Mouse (Mus musculus) B cell, adult 62 days (primary cell): ENCODE results near the gene Cdca3. TPM values are rescaled to one million over a fixed set of nuclear protein-coding genes. Genes with fewer than 3 reads are reported as not detected.

ENCODE experiments used
- total RNA-seq: library from RNA; stranded (reverse); gene quantifications from 4 replicates; pipeline ENCODE4 v1.2.4, GENCODE M21; 2023

The Cdca3 gene
- 1.0 to 3.3 TPM (median 1.9 TPM) in 4 replicates for total RNA-seq

GRCm38 (mm10) chr6:124828868-124829798 is at the start of gene Cdca3, which contains the start of gene Usp5:
Gene Cdca3 (plus strand): TSS chr6:124829547.
Gene Usp5 (minus strand): TSS chr6:124829484.

DNA sequence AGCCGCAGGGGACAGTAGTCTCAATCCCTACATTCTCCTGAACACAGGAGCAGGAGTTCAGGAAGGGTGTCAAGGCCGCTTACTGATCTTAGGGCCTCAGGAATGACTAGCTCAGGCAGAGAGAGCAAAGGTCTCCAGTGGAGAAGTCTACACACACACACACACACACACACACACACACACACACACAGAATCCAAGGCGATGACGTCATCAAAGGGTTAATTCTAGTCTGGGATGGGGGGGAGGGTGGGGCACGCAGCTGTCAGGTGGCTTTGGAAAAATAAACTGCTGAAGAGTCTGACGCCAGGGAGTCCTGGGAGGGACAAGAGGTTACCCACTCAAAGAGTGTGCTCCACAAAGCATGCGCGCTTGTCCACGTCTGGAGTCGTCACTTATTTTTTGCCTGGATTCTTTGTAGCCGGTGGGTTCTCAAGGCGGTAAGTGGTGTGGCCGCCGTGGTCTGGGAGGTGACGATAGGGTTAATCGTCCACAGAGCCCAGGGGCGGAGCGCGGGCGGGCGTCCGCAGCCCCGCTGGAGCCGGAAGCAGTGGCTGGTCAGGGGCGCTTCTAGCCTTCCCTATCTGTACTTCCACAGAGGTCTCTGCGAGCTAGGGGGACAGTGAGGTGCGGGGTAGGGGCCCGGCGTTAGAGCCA is 20.9 kb upstream of the Cdca3 start, which contains the start of gene Spsb2:
TSS of gene Spsb2 (plus strand) at position 304 of the 655 bp plus-strand sequence.

DNA sequence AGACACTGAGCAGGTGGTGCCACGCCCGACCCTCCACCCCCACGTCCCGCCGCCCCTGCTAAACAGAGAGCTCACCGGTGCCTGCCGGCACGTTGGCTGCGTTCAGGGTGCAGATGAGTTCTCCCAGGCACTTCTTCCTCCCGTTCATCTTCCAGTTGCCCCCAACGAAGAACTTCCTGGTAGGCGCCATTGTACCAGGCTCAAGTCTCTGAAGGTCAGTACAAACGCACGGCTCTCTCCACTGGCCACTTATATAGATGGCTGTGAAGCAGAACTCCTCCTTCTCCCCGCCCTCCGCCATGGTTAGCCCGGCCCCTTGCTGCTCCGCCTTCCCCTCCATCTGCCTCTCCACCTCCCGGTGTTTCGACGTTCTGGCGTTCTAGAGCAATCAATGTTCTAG is 15.4 kb upstream of the Cdca3 start, which contains the start of gene Tpi1:
TSS of gene Tpi1 (minus strand) at position 364 of the 400 bp plus-strand sequence.

GRCm38 (mm10) chr6:124840241-124841167 is 11.2 kb downstream of the Cdca3 start, which contains the start of gene Gnb3:
Gene Gnb3 (minus strand): TSS chr6:124840275.

DNA sequence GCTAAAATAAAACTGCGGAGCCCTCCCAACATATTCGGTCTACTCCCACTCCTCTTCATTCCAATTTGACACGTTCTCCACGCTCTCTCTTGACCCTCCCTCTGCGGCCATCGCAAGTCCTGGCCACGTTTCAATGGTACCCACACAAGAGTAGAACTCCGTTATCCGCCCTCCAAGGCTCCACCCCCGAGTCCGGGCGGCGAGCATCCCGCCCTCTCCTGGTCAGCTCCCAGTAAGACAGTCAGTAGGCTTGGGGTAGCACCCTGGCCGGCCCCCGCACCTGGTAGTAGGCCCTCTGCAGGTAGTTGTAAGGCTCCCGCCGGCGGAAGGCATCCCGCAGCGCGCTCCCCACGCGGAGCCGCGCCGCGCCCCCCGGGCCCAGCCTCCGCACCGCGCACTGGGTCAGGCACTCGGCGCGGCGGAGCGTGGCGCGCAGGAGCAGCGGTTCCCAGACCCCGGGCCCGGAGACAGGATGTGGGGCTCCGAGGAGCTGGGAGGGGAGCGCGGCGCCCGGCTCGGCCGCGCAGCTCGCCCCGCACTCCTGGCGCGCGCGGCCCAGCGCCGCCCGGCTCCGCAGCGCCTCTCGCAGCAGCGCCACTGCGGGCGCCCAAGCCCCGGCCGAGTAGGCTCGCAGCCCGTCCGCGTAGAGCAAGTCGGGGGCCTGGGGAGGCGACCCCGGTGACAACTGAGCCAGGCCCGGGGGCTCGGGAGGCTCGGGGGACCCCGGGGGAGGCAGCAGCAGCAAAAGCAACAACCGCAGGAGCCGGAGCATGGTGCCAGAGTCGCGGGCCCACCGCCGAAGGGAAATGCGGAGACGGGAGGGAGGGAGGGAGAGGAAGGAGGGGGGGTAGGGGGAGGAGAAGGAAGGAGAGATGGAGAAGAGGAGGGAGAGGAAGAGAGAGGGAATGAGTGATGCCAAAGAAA is 27.8 kb downstream of the Cdca3 start, which contains the start of gene P3h3:
TSS of gene P3h3 (minus strand) at position 837 of the 924 bp plus-strand sequence.

DNA sequence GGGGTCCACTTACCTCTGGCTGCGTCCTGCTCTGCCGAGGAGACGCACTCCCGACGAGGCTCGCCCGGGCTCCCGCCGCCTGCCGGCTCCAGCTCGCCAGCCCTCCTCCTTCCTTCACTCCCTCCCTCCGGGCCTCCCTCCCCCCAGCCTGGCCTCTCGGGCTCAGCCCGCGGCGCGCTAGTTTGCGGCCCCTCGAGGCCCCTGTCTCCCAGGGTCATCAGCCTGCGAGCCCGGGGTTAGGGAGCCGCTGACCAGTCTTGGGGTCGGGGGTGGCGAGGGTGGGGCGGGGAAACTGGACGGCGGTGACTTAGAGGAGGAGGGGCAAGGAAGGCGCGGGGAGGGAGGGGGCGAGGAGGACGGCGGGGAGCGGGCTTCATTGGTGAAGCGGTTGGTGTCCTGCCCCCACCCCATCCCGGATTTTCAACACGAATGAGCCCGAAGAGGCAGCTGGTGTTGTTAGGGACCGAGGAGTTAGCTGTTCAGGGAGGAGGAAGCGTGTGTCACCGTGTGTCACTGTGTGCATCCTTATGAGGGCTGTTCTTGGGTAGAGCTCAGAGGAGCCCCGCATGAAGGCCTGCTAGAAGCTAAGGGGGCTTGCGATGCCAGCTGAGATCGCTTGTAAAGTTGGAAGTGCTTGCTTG is 34.4 kb downstream of the Cdca3 start, which contains the start of gene Gpr162:
TSS of gene Gpr162 (minus strand) at position 326 of the 641 bp plus-strand sequence.

Other genes with a start within 250 kb of the Cdca3 start
- not detected in 4 replicates for gene C1s2, start 193.5 kb upstream of the Cdca3 start, total RNA-seq
- gene Lpcat3, start 166.5 kb upstream of the Cdca3 start, total RNA-seq: 42.2 to 48.8 TPM (median 45.2 TPM) in 4 replicates
- 115 to 118 TPM (median 117 TPM) in 4 replicates for gene Emg1, start 117.4 kb upstream of the Cdca3 start, total RNA-seq
- gene Phb2, start 117.2 kb upstream of the Cdca3 start, total RNA-seq: 203 to 223 TPM (median 208 TPM) in 4 replicates
- gene Ptpn6, start 90.8 kb upstream of the Cdca3 start, total RNA-seq: 539 to 564 TPM (median 559 TPM) in 4 replicates
- gene Grcc10, start 88.2 kb upstream of the Cdca3 start, total RNA-seq: 241 to 258 TPM (median 254 TPM) in 4 replicates
- not detected in 4 replicates for gene Gm45234, start 73.5 kb upstream of the Cdca3 start, total RNA-seq
- 25.6 to 34.0 TPM (median 29.7 TPM) in 4 replicates for gene Atn1, start 73.0 kb upstream of the Cdca3 start, total RNA-seq
- gene Eno2, start 59.9 kb upstream of the Cdca3 start, total RNA-seq: 3.8 to 9.2 TPM (median 6.2 TPM) in 4 replicates
- gene Lrrc23, start 49.8 kb upstream of the Cdca3 start, total RNA-seq: 3.5 to 6.6 TPM (median 4.1 TPM) in 4 replicates
- gene Spsb2, start 20.9 kb upstream of the Cdca3 start, total RNA-seq: 6.7 to 7.2 TPM (median 6.9 TPM) in 4 replicates
- 52.3 to 60.9 TPM (median 55.2 TPM) in 4 replicates for gene Tpi1, start 15.3 kb upstream of the Cdca3 start, total RNA-seq
- 76.6 to 80.7 TPM (median 78.4 TPM) in 4 replicates for gene Usp5, start 63 bp upstream of the Cdca3 start, total RNA-seq
- gene Gnb3, start 10.7 kb downstream of the Cdca3 start, total RNA-seq: not detected in 4 replicates
- gene P3h3, start 28.2 kb downstream of the Cdca3 start, total RNA-seq: not detected in 4 replicates
- gene Gpr162, start 34.4 kb downstream of the Cdca3 start, total RNA-seq: 0.36 to 1.1 TPM (median 0.58 TPM) in 4 replicates
- gene Cd4, start 58.7 kb downstream of the Cdca3 start, total RNA-seq: 0.63 to 1.4 TPM (median 1.1 TPM) in 4 replicates
- 0.29 to 0.66 TPM (median 0.52 TPM) in 4 replicates for gene Lag3, start 82.2 kb downstream of the Cdca3 start, total RNA-seq
- gene Ptms, start 90.6 kb downstream of the Cdca3 start, total RNA-seq: 43.8 to 58.5 TPM (median 52.8 TPM) in 4 replicates
- 93.4 to 104 TPM (median 97.7 TPM) in 4 replicates for gene Mlf2, start 101.8 kb downstream of the Cdca3 start, total RNA-seq
- 42.7 to 58.0 TPM (median 49.0 TPM) in 4 replicates for gene Cops7a, start 136.0 kb downstream of the Cdca3 start, total RNA-seq
- 1.0 to 4.5 TPM in 2 of 4 replicates, not detected in the others for gene Pianp, start 167.1 kb downstream of the Cdca3 start, total RNA-seq
- 94.5 to 101 TPM (median 96.3 TPM) in 4 replicates for gene Zfp384, start 179.6 kb downstream of the Cdca3 start, total RNA-seq
- gene Ing4, start 210.2 kb downstream of the Cdca3 start, total RNA-seq: 77.2 to 90.6 TPM (median 81.6 TPM) in 4 replicates
- 11.0 to 13.7 TPM (median 11.4 TPM) in 4 replicates for gene Acrbp, start 220.1 kb downstream of the Cdca3 start, total RNA-seq
- gene Lpar5, start 238.4 kb downstream of the Cdca3 start, total RNA-seq: 13.3 to 16.6 TPM (median 16.0 TPM) in 4 replicates